Mouse (Mus musculus): ENCODE measurements around the gene Prr15. TPM values are rescaled to one million over a fixed set of nuclear protein-coding genes. Genes with fewer than 3 reads are reported as not detected.

Gene Prr15
- total RNA-seq, 2 experiments from 2014 or later = 0.87 to 0.99 TPM

Other genes starting within 250 kb of the Prr15 start
- gene Wipf3, start 103.8 kb downstream of the Prr15 start, total RNA-seq (2021) = 10 to 100 TPM; 13.7 to 18.4 TPM
- 1 to 10 TPM; 3.3 to 4.2 TPM for gene Scrn1, start 240.7 kb downstream of the Prr15 start, total RNA-seq (2021)

Measured in gastrocnemius, postnatal 25 days (tissue).